Mouse (Mus musculus): ENCODE results near the gene E2f2.

Gene E2f2

GRCm38 (mm10) chr4:136144927-136145292, 27.3 kb upstream of the E2f2 start:
- DNase-seq (ENCODE audit: low spot score in 2 of 2) = no peak

GRCm38 (mm10) chr4:136145362-136145885, 26.8 kb upstream of the E2f2 start:
- DNase-seq (ENCODE audit: low spot score in 2 of 2) = no peak

GRCm38 (mm10) chr4:136145991-136146711, 26.0 kb upstream of the E2f2 start:
- DNase-seq (ENCODE audit: low spot score in 2 of 2) = no peak

GRCm38 (mm10) chr4:136146712-136147154, 25.5 kb upstream of the E2f2 start:
- no peak for DNase-seq (ENCODE audit: low spot score in 2 of 2)

GRCm38 (mm10) chr4:136147436-136148135, 24.6 kb upstream of the E2f2 start:
- peak; percentile 43 to 60 for DNase-seq (ENCODE audit: low spot score in 2 of 2)

GRCm38 (mm10) chr4:136148342-136149044, 23.7 kb upstream of the E2f2 start:
- DNase-seq (ENCODE audit: low spot score in 2 of 2) = no peak

GRCm38 (mm10) chr4:136149045-136149379, 23.2 kb upstream of the E2f2 start:
- no peak for DNase-seq (ENCODE audit: low spot score in 2 of 2)

GRCm38 (mm10) chr4:136149734-136150133, 22.5 kb upstream of the E2f2 start:
- DNase-seq (ENCODE audit: low spot score in 2 of 2) = no peak

GRCm38 (mm10) chr4:136150596-136150995, 21.6 kb upstream of the E2f2 start:
- DNase-seq (ENCODE audit: low spot score in 2 of 2) = no peak

GRCm38 (mm10) chr4:136152821-136153220, 19.4 kb upstream of the E2f2 start:
- DNase-seq (ENCODE audit: low spot score in 2 of 2) = no peak

- no peak for DNase-seq (ENCODE audit: low spot score in 2 of 2)
These were observed 17.7 kb upstream of the E2f2 start for GRCm38 (mm10) chr4:136154462-136154861.

GRCm38 (mm10) chr4:136158498-136158897, 13.7 kb upstream of the E2f2 start:
- DNase-seq (ENCODE audit: low spot score in 2 of 2) = no peak

- peak in 1 of 2 experiments; percentile 71 for DNase-seq (ENCODE audit: low spot score in 2 of 2)
These were observed 12.3 kb upstream of the E2f2 start for GRCm38 (mm10) chr4:136159802-136160397.

GRCm38 (mm10) chr4:136163448-136163847, 8.7 kb upstream of the E2f2 start:
- DNase-seq (ENCODE audit: low spot score in 2 of 2) = peak; percentile 70 to 80

GRCm38 (mm10) chr4:136164981-136165380, 7.2 kb upstream of the E2f2 start:
- DNase-seq (ENCODE audit: low spot score in 2 of 2) = no peak

- DNase-seq (ENCODE audit: low spot score in 2 of 2) = no peak
These were observed 4.5 kb upstream of the E2f2 start for GRCm38 (mm10) chr4:136167701-136168100.

GRCm38 (mm10) chr4:136170401-136170800, 1.8 kb upstream of the E2f2 start:
- no peak for DNase-seq (ENCODE audit: low spot score in 2 of 2)

GRCm38 (mm10) chr4:136171455-136171854, 739 bp upstream of the E2f2 start:
- DNase-seq (ENCODE audit: low spot score in 2 of 2) = no peak

- DNase-seq (ENCODE audit: low spot score in 2 of 2) = no peak
These were observed 482 bp downstream of the E2f2 start for GRCm38 (mm10) chr4:136172542-136173209.

- DNase-seq (ENCODE audit: low spot score in 2 of 2) = no peak
These were observed 1.1 kb downstream of the E2f2 start for GRCm38 (mm10) chr4:136173210-136173715.

All from frontal cortex, postnatal 14 days (tissue).